Mouse (Mus musculus): ENCODE data around the gene Efhb. TPM values are rescaled to one million over a fixed set of nuclear protein-coding genes. Genes with fewer than 3 reads are reported as not detected.

The Efhb gene
- total RNA-seq, 2 experiments from 2014 or later, result 0.10 TPM; not detected in 1

Other genes with a start within 250 kb of the Efhb start
- 10 to 100 TPM; 48.6 to 50.3 TPM for gene Rab5a, start 15.9 kb upstream of the Efhb start, total RNA-seq (2021)
- gene Pp2d1, start 76.1 kb upstream of the Efhb start, total RNA-seq (2021), result not detected
- gene Kat2b, start 103.5 kb upstream of the Efhb start, total RNA-seq (2021), result 10 to 100 TPM; 76.3 to 86.9 TPM
- gene Sgo1, start 226.0 kb upstream of the Efhb start, total RNA-seq (2021), result under 1 TPM; 0.30 to 0.31 TPM

All from heart, adult 18-20 months (tissue).